Mouse (Mus musculus) intestine, embryonic 15.5 days (tissue): ENCODE data around the gene Chrng. TPM values are rescaled to one million over a fixed set of nuclear protein-coding genes. Genes with fewer than 3 reads are reported as not detected.

Experiments
- ATAC-seq: fragments of 200-750 bp; cut with Nextera tagmentation; 2 replicates; pipeline ENCODE4 v1.8.0; 2017; ENCODE audit warnings: moderate TSS enrichment, moderate library complexity
- H3K27ac ChIP-seq: fragments of 300-500 bp; sonication (generic); 2 replicates; pipeline ENCODE4 v1.5.1; 2015; ENCODE audit warnings: mild to moderate bottlenecking, inconsistent platforms
- H3K27me3 ChIP-seq: fragments of 300-500 bp; sonication (generic); replicated peaks from 2 replicates; pipeline ENCODE4 v1.6.1; 2015; ENCODE audit warnings: inconsistent platforms
- H3K36me3 ChIP-seq: fragments of 300-500 bp; sonication (generic); 2 replicates; pipeline ENCODE4 v1.6.1; 2015; ENCODE audit warnings: inconsistent platforms
- H3K4me1 ChIP-seq: fragments of 300-500 bp; sonication (generic); replicated peaks from 2 replicates; pipeline ENCODE4 v1.6.1; 2015; ENCODE audit warnings: inconsistent platforms
- H3K4me2 ChIP-seq: fragments of 300-500 bp; sonication (generic); replicated peaks from 2 replicates; pipeline ENCODE4 v1.6.1; 2015; ENCODE audit warnings: mild to moderate bottlenecking, inconsistent platforms
- H3K4me3 ChIP-seq: fragments of 300-500 bp; sonication (generic); replicated peaks from 2 replicates; pipeline ENCODE4 v1.5.1; 2015; ENCODE audit warnings: inconsistent platforms
- H3K9ac ChIP-seq: fragments of 300-500 bp; sonication (generic); 2 replicates; pipeline ENCODE4 v1.6.1; 2015; ENCODE audit warnings: inconsistent platforms
- H3K9me3 ChIP-seq: fragments of 300-500 bp; sonication (generic); 2 replicates; pipeline ENCODE4 v1.6.1; 2016; ENCODE audit warnings: inconsistent platforms
- WGBS: fragments of 180-500 bp; shearing (Covaris S2); methylation state at CpG from one replicate; pipeline ENCODE4 v1.1.7; 2015; 5-methylcytosine and 5-hydroxymethylcytosine counted together
- polyA plus RNA-seq: library from polyadenylated mRNA; unstranded; fragments of >200 nt; fragmentation: Nextera tagmentation; extraction: Ambion mirVana; gene quantifications from 2 replicates; pipeline ENCODE4 v1.2.1, GENCODE M21; 2015

The Chrng gene
- polyA plus RNA-seq, 1 experiment from 2014 or later = 0.18 TPM

DNA sequence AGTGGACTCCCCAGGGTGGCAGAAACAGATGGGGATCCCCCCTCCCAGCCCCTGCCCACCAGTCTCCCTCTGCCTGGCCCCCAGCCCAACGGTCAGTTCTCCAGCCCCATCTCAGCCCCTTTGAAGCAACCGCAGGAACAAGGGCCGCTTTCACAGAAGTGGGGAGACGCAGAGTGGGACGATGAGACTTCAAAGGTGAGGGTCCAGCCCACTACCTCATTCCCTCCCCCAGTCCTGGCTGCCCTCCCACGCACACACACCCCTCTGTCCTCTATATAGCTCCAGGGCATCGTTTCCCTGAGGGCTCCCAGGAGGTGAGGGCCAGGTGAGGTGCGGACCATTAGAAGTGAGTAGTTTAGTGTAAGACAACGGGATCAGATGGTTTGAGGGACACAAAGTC is 21.4 kb upstream of the Chrng start, which contains the start of gene Prss56:
Prss56 (plus strand) TSS at position 301 of the 400 bp plus-strand sequence.
- Histone ChIP-seq H3K4me1 (peaks cover 12% of the 10 kb centered on the region), H3K9ac (no peak within 1 kb of the TSS), H3K27me3 (peaks cover 58% of the 10 kb centered on the region), H3K36me3 (no peaks in the 10 kb centered on the region), H3K4me3 (no peak within 1 kb of the TSS), H3K9me3 (no peaks in the 10 kb centered on the region), H3K27ac (no peak within 1 kb of the TSS), H3K4me2 (no peak within 1 kb of the TSS)
- 49% methylated on average over 9 of the region's 9 CpGs for WGBS
- ATAC-seq = no peak

DNA sequence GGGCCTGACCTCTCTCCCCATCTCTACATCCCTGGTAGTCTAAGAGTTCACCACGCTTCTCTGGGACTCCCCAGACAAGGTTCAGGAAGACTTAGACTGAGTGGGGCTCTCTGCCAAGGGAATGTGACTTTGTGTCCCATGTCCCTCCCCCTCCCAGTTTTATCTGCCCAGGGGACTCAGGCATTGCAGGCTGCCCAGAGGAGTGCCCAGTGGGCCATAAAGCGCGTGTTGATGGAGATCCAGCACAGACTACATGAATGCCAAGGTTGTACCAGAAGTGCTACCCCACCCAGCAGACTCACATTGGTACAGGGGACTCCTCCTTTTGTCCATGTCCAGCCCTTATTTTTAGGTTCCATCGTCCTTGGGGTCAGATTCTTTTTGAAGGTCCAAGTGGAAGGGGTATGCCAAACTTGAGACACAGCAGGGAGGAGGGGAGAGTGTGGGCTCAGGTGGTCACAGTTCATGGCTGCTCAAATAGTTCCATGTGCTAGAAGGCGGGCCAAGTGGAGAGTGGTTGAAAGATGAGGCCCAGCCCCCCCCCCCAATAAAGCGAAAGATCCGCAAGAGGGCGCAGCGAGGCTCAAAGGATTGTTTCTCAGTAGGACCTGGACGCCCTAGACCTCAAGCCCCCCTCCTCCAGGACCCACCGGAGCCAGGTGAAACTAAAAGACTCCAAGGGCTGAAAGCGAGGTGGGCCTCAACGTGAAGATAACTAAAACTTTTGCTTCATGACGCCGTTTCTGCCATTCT is 20.3 kb upstream of the Chrng start:
- Histone ChIP-seq H3K36me3 (no peaks in the 10 kb centered on the region), H3K4me1 (peaks cover 12% of the 10 kb centered on the region), H3K4me3 (no peak overlapping the region), H3K9ac (no peak overlapping the region), H3K4me2 (peak overlapping the region; percentile 41; the same call in 1 of the 2 replicates), H3K27ac (no peak overlapping the region), H3K9me3 (no peaks in the 10 kb centered on the region), H3K27me3 (peaks cover 58% of the 10 kb centered on the region)
- WGBS = 35% methylated on average over 15 of the region's 15 CpGs
- no peak for ATAC-seq

DNA sequence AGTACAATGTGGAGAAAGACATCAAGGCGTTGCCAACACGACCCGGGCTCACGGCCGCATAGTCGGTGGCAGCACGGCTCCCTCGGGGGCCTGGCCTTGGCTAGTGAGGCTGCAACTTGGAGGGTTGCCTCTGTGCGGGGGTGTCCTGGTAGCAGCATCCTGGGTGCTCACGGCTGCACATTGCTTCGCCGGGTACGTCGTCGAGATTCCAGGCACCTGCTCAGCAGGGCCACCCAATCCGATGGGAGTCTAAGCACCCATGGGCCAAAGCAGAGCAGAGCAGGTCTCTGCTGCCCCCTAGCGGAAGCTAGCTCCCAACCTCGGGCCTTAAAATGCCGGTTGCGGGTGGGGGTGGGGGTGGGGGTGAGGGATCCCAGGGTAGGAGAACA is 19.7 kb upstream of the Chrng start:
- Histone ChIP-seq H3K36me3 (no peaks in the 10 kb centered on the region), H3K27ac (no peak overlapping the region), H3K27me3 (peaks cover 58% of the 10 kb centered on the region), H3K4me3 (no peak overlapping the region), H3K9me3 (no peaks in the 10 kb centered on the region), H3K9ac (no peak overlapping the region), H3K4me1 (peaks cover 12% of the 10 kb centered on the region), H3K4me2 (peak overlapping the region; percentile 41; the same call in 1 of the 2 replicates)
- peak; percentile 57 for ATAC-seq
- WGBS = 6% methylated on average over 20 of the region's 20 CpGs

DNA sequence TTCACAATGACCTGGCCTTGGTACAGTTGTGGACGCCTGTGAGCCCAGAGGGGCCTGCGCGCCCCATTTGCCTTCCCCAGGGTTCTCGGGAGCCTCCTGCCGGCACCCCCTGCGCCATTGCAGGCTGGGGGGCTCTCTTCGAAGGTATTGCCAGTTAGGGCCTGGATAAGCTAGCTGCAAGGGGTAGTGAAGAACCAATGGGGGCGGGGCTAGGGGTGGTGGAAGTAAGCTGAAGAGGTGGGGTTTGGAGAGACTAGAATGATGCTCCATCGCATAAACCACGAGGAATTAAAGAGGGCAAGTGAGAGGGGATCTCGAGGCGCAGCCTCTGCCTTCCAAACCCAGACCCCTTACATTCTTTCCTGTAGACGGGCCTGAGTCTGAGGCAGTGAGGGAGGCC is 18.9 kb upstream of the Chrng start:
- no peaks in the 10 kb centered on the region for H3K36me3 ChIP-seq
- H3K4me2 ChIP-seq = no peak overlapping the region
- no peak overlapping the region for H3K4me3 ChIP-seq
- H3K4me1 ChIP-seq = peaks cover 12% of the 10 kb centered on the region
- 13% methylated on average over 13 of the region's 13 CpGs for WGBS
- no peaks in the 10 kb centered on the region for H3K9me3 ChIP-seq
- H3K27me3 ChIP-seq = peaks cover 58% of the 10 kb centered on the region
- no peak; the same call in 1 of the 2 replicates for ATAC-seq
- H3K9ac ChIP-seq = no peak overlapping the region
- H3K27ac ChIP-seq = no peak overlapping the region

DNA sequence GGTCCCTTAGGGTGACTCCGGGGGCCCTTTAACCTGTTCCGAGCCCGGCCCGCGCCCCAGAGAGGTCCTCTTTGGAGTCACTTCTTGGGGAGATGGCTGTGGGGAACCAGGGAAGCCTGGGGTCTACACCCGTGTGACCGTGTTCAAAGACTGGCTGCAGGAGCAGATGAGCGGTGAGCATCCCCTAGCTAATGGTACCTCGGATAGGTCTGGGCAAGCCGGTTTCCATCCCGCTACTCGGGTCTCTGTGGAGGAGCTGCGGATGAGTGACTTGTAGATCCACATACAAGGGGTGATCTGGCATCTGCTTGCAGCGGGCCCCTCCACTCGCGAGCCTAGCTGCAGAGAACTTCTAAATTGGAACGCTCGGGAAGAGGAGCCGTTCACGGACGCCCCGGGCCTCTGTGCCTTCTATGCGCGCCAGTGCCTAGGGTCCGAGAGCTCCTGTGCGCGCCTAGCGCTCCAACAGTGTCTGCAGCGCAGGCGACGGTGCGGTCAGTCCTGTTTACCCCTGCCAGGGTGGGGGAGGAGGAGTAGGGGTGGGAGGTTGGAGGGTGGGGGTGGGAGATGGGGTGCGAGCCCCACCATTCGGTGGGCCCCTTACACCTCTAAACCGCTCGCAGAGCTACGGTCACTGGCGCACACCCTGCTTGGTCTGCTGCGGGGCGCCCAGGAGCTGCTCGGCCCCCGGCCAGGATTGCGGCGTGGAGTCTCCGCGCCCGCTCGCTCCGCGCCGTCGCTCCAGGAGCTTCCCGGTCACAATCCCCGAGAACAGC is 18.0 kb upstream of the Chrng start:
- peak; percentile 52 for ATAC-seq
- H3K4me1 ChIP-seq = peaks cover 12% of the 10 kb centered on the region
- no peak overlapping the region for H3K27ac ChIP-seq
- H3K27me3 ChIP-seq = peaks cover 58% of the 10 kb centered on the region
- WGBS = 2% methylated on average over 53 of the region's 54 CpGs
- H3K4me3 ChIP-seq = peak overlapping the region; percentile 55
- H3K9ac ChIP-seq = peak overlapping the region; percentile 49
- peak overlapping the region; percentile 98 for H3K4me2 ChIP-seq
- no peaks in the 10 kb centered on the region for H3K36me3 ChIP-seq
- no peaks in the 10 kb centered on the region for H3K9me3 ChIP-seq

DNA sequence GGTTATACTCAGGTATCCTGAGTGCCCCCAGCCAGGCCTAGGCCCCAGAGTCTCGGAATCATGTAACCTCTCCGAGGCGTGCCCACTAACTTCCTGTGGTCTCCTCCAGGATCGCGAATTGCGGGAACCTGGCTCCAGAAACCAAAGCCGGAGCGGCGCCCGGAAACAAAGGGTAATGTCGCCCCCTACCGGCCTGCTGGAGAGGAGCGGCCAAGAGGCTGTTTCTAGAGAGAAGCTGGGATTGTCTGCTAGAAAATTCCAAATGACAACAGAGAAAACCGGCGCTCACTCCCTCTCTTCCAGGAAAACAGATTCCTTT is 17.5 kb upstream of the Chrng start:
- peaks cover 12% of the 10 kb centered on the region for H3K4me1 ChIP-seq
- peak overlapping the region; percentile 98 for H3K4me2 ChIP-seq
- no peaks in the 10 kb centered on the region for H3K36me3 ChIP-seq
- peaks cover 57% of the 10 kb centered on the region for H3K27me3 ChIP-seq
- peak; percentile 39 for ATAC-seq
- H3K9ac ChIP-seq = peak overlapping the region; percentile 49
- peak overlapping the region; percentile 55 for H3K4me3 ChIP-seq
- H3K9me3 ChIP-seq = no peaks in the 10 kb centered on the region
- under 1% methylated on average over 15 of the region's 15 CpGs for WGBS
- H3K27ac ChIP-seq = no peak overlapping the region

DNA sequence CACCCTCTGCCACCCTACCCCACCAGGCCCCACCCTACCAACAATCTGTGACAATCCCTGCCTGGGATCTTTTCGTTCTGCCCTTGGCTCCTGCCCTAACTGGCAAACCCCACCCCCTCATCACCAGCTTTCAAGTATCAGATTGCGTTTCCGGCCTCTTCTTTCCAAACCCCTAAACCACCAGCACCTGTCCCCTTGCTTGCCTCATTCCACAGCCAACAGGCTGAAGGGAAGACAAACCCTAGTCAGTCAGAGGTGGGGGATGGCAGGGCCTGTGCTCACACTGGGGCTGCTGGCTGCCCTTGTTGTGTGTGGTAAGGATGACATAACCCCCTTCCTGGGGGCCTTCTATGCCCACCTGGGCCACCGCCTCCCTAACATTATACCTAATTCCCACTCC is 14.0 kb upstream of the Chrng start, which contains the start of gene Chrnd:
Chrnd (plus strand) TSS at position 179 of the 400 bp plus-strand sequence.
- Histone ChIP-seq H3K9ac (no peak within 1 kb of the TSS), H3K9me3 (no peaks in the 10 kb centered on the region), H3K4me1 (peaks cover 6% of the 10 kb centered on the region), H3K27ac (no peak within 1 kb of the TSS), H3K4me3 (no peak within 1 kb of the TSS), H3K36me3 (no peaks in the 10 kb centered on the region), H3K27me3 (peaks cover 23% of the 10 kb centered on the region), H3K4me2 (no peak within 1 kb of the TSS)
- WGBS = 35% methylated on average over 4 of the region's 4 CpGs
- no peak for ATAC-seq

DNA sequence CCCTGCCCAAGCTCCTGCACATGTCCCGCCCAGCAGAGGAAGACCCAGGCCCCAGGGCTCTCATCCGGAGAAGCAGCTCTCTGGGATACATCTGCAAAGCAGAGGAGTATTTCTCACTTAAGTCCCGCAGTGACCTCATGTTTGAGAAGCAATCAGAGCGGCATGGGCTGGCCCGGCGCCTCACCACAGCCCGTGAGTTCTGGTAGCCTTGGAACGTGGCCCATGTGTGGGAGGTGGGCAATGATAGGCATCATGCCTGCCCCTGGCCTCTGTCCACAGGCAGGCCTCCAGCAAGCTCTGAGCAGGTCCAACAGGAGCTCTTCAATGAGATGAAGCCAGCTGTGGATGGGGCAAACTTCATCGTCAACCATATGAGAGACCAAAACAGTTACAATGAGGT is 7.2 kb upstream of the Chrng start:
- Histone ChIP-seq H3K4me3 (no peak overlapping the region), H3K9ac (no peak overlapping the region), H3K9me3 (no peaks in the 10 kb centered on the region), H3K4me1 (no peaks in the 10 kb centered on the region), H3K27me3 (no peaks in the 10 kb centered on the region), H3K36me3 (no peaks in the 10 kb centered on the region), H3K4me2 (no peak overlapping the region), H3K27ac (no peak overlapping the region)
- WGBS = 79% methylated on average over 9 of the region's 9 CpGs
- ATAC-seq = no peak

DNA sequence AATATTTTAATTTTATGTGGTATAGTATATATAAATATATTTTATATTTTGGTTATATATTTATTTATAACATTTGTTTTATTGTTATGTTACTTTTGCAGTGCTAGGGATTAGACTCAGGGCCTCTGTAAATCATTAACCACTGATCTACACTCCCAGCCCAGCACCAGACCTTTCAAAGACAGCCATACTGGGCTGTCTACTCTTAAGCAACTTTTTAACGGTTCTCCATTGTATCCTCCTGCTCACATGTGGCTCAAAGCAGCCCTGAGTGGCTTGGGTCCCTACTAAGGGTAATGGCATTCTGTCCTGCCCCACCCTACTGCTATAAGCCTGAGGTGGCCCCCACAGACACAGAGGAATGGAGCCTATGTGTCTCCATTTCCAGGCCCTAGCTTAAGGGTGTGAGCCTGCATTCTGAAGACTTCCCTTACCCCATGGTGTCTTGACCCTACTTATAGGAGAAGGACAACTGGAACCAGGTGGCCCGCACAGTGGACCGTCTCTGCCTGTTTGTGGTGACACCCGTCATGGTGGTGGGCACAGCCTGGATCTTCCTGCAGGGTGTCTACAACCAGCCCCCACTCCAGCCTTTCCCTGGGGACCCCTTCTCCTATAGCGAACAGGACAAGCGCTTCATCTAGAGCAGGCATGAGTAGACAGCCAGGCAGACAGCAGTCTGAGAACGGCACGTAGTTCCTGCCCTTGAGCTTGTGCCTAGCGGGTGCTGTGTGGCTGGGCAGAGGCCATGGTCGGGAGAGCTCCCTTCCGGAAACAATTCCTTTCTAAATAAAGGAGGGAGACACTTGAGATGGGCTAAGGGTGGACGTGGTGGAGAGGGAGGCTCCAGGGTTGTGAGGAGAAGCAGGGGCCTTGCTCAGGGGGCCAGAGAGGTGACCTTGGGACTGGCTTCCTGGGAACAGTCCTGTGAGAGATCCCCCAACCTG is 6.1 kb upstream of the Chrng start:
- Histone ChIP-seq H3K4me2 (no peak overlapping the region), H3K9me3 (no peaks in the 10 kb centered on the region), H3K9ac (no peak overlapping the region), H3K4me3 (no peak overlapping the region), H3K27ac (no peak overlapping the region), H3K36me3 (no peaks in the 10 kb centered on the region), H3K4me1 (no peaks in the 10 kb centered on the region), H3K27me3 (no peaks in the 10 kb centered on the region)
- peak; percentile 71; the same call in 1 of the 2 replicates for ATAC-seq
- WGBS = 76% methylated on average over 12 of the region's 12 CpGs

DNA sequence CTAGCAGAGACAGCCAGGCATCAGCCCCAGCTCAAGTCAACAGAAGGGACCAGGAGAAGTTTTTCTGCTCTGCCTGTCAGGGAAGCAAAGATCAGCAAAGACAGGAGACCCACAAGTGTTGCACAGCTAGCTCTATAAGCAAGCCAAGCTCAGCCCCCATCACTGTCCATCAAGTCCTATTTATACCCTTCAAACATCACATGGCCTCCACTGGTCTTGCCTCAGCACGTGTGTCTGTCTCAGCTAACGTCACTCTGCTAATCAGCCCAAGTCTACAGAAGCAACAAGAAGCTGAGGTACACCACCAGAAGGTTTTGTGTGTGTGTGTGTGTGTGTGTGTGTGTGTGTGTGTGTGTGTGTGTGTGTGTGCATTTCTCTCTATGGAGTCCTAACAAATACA is 3.6 kb upstream of the Chrng start:
- 60% methylated on average over 2 of the region's 2 CpGs for WGBS
- Histone ChIP-seq H3K9me3 (no peaks in the 10 kb centered on the region), H3K4me2 (no peak overlapping the region), H3K36me3 (no peaks in the 10 kb centered on the region), H3K4me1 (0 out of 2 replicates have a peak, but pooled peaks cover 2% of the 10 kb centered on the region), H3K4me3 (no peak overlapping the region), H3K27me3 (peaks cover under 1% of the 10 kb centered on the region; the same call in 1 of the 2 replicates), H3K9ac (no peak overlapping the region), H3K27ac (no peak overlapping the region)
- ATAC-seq = no peak

DNA sequence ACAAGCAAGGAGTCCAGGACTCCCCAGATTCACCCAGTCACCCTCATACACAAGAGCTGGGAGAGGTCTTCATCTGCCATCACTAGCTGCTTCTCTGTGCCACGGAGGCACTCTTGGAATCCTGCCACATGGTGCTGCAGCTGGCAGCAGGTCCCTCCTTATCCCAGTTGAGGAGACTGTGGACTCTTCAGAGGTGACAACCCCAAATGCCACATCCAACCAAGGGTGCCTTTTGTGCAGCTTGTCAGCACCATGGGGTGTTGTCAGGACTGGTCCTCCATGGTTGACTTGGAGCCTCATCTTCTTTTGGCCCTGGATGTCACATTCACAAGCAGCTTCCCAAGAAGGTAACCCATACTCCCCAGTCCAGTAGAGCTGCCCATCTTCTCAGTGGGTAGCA is 2.6 kb upstream of the Chrng start:
- 47% methylated on average over 1 of the region's 1 CpGs for WGBS
- Histone ChIP-seq H3K27me3 (peaks cover 11% of the 10 kb centered on the region), H3K4me2 (no peak overlapping the region), H3K4me3 (no peak overlapping the region), H3K36me3 (no peaks in the 10 kb centered on the region), H3K9ac (no peak overlapping the region), H3K27ac (no peak overlapping the region), H3K4me1 (0 out of 2 replicates have a peak, but pooled peaks cover 2% of the 10 kb centered on the region), H3K9me3 (no peaks in the 10 kb centered on the region)
- no peak for ATAC-seq

DNA sequence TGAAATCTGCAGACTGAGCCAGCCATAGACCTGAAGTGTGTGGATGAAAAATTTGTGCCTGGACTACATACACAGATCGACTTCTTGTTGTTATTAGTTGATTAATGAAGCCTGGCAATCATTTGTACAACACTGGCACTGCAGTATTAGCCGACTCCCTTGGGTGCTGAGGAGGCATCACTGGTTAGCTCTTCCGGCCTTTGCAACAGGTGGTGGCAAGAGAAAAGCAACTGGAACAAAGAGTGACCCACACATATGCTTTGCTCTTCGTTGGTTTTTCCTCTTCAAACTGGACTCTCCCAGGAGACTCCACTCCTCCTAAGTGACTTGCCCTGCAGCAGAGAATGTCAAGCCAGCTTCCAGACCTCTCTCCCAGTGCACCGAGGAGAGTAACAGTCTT is 678 bp upstream of the Chrng start:
- Histone ChIP-seq H3K9me3 (no peaks in the 10 kb centered on the region), H3K36me3 (no peaks in the 10 kb centered on the region), H3K9ac (no peak overlapping the region), H3K4me1 (0 out of 2 replicates have a peak, but pooled peaks cover 2% of the 10 kb centered on the region), H3K27me3 (peaks cover 19% of the 10 kb centered on the region), H3K27ac (no peak overlapping the region), H3K4me2 (no peak overlapping the region), H3K4me3 (no peak overlapping the region)
- ATAC-seq = no peak
- 79% methylated on average over 5 of the region's 5 CpGs for WGBS
